Mouse (Mus musculus) left cerebral cortex, adult 18-20 months (tissue): ENCODE data around the gene Prss56. TPM values are rescaled to one million over a fixed set of nuclear protein-coding genes. Genes with fewer than 3 reads are reported as not detected.

Source experiments
- DNase-seq, 2 experiments: peaks; one replicate each; pipeline ENCODE4 v3.0.0; 2021 to 2022; ENCODE audit warnings: low spot score in 2 of 2, mixed read lengths in 1 of 2
- long read RNA-seq, 2 experiments: library from polyadenylated mRNA; stranded (forward); transcript quantifications; one replicate each; pipeline ENCODE4 v2.0.0; 2021
- total RNA-seq, 2 experiments: library from RNA; stranded (reverse); gene quantifications; 2 replicates each; pipeline ENCODE4 v1.2.3; 2021

Prss56 gene
- 1 to 10 TPM in 1 of 2 experiments, under 1 TPM in 1; 0.61 to 2.1 TPM for total RNA-seq
- long read RNA-seq, experiment 1, partial matches to known transcripts, result 0 of 5 reads
- long read RNA-seq, experiment 1, other reads (novel, unspliced or antisense), result 3 of 5 reads
- long read RNA-seq, experiment 2, partial matches to known transcripts, result 0 of 1 reads
- long read RNA-seq, experiment 2, other reads (novel, unspliced or antisense), result 0 of 1 reads

DNA sequence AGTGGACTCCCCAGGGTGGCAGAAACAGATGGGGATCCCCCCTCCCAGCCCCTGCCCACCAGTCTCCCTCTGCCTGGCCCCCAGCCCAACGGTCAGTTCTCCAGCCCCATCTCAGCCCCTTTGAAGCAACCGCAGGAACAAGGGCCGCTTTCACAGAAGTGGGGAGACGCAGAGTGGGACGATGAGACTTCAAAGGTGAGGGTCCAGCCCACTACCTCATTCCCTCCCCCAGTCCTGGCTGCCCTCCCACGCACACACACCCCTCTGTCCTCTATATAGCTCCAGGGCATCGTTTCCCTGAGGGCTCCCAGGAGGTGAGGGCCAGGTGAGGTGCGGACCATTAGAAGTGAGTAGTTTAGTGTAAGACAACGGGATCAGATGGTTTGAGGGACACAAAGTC lies at the start of gene Prss56:
Prss56 (plus strand) TSS at position 301 of the 400 bp plus-strand sequence.
- DNase-seq, result no peak

DNA sequence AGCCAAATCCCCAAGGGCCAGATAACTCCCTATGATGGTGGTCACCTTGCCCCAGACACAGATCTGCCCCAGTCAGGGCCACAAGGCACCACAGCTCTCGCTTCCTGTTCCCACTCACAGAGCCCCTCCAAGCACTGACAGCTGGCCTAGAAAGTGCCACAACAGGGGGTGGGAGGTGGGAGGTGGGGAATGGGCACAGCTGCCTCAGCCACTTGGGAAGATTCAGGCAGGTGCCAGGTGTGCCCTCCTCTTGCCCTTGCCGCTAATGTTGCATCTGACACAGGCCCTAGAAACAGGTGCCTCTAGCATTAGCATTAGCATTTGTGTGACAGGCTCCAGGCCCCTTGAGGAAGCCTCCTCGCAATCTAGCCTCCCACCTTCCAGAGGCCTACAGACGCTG lies 41.6 kb upstream of the Prss56 start:
- DNase-seq, result no peak

DNA sequence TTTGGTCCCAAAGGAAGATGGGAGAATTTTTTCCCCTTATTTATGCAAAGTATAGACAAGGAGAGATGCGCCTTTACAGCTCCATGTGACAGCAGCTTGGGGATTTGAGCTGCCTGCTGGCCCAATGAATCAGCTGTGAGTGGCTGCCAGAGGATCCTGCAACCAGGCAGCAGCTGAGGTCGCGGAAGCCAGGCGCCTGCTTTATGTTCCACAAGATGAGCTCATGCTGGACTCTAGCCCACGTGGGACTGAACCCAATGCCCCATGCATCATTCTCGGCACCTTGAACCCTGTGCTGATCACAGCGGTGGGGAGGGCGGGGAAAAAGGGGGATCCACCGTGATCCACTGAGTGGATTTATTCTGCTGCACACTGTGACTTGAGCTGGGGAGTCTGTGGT lies 40.7 kb upstream of the Prss56 start:
- DNase-seq, result no peak

DNA sequence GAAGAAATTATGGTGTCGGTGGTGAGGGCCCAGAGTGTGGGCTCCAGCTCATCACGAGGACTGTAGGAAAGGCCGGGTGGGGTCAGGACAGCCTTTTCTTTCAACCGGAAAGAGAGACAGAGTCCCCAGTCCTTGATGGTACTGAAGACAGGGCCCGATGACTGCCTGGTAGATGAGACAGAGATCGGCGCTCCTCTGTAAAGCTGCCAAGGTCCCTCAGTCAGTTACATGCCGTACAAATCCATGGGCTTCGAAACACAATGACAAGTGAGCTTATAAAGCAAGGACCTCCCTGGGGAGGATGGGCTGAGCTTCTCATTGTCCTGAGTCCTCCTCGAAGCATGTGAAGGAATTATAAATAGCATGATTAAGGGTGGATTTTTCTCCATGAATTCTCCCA lies 40.0 kb upstream of the Prss56 start:
- DNase-seq, result no peak

DNA sequence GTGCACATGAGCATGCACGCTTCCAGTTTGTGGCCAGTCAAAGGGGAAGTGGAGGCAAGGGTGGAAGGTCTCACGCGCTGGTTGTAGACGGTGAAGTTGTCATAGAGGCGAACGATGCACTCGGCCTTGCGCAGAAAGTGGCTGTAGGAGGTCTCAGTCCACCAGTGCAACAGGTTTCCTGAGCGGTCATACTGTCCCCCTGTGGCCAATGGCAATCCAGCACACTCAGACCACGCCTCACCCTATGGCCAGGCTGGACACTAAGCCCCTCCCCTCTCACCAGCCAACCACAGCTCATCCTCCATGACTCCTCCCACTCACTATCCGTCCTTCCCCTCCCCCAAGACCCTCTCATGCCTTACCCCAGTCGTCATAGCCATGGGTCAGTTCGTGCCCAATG lies 33.7 kb upstream of the Prss56 start:
- no peak for DNase-seq

DNA sequence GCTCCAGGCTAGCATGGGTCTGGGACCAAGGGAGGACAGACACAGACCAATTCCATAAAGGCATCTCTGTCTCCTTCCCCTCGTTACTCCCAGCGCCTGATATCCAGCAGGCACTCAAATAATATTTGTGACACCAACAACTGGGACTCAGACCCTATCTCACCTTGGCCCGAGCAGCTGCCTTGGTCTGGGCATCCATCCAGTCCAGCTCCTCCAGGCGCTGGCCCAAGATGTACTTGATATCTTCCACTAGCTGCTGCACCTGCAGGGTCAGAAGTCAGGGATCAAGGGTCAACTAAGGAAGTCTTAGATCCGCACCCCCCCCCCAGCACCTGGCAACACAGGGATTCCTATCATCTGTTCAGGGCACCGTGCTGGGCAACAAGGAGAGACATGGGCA lies 31.8 kb upstream of the Prss56 start:
- DNase-seq, result no peak

DNA sequence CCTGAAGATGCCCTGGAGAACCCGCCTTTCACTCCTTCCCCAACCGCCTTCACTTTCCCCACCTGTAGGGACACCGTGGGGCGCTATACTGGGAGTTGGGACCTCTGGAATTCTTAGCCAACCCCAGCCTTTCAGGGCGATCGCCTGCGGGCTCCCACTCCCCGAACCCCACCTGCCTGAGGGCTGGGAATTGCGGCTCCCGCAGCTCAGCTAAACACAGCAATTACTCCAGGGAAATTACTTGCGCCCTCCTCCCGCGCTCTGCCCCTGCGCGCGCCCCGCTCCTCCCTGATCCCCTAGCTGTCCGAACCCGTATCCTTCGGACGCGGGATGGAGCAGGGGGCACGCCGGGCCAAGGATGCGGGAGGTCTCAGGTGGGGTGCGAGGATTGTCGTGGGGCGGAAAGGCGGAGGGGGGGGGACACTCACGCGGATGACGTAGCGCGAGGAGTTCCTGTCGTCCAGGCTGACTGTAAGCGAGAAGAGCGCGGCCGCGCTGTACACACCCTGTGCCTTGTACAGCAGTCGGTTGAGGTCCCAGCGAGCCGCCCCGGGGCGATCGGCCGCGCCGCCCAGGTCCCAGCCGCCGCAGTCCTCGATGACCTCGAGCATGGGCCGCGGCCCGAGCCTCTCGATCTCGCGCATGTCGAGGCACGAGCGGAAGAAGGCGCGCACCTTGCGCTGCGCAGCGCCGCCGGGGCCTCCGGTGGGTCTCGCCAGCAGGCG lies 29.2 kb upstream of the Prss56 start:
- no peak for DNase-seq

DNA sequence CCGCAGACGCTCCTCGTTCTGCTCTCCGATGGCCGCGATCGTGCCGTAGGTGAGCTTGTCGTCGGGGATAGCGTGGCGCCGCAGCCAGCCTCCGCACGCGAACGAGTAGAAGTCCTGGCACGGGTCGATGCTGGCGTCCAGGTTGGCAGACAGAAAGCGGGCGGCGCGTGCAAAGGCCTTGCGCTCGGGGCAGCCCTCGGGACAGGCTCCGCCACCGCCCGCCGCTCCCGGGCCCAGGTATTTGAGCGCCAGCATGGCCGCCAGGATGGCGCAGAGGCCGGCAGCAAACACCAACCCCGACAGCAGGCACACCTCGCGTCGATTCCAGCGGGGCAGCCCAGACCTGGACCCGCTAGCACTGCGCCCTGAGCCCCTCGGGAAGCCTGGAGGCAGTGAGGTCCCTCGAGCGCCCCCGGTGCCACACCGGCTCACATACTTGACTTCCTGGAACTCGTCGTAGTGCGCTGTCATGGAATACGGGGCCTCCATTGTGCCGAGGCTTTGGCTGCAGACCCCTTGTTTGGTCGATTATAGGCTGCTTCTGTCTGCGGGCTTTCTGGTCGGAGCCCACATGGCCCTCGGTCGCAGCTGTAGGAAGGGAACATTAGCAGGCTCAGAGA lies 28.5 kb upstream of the Prss56 start:
- no peak for DNase-seq

DNA sequence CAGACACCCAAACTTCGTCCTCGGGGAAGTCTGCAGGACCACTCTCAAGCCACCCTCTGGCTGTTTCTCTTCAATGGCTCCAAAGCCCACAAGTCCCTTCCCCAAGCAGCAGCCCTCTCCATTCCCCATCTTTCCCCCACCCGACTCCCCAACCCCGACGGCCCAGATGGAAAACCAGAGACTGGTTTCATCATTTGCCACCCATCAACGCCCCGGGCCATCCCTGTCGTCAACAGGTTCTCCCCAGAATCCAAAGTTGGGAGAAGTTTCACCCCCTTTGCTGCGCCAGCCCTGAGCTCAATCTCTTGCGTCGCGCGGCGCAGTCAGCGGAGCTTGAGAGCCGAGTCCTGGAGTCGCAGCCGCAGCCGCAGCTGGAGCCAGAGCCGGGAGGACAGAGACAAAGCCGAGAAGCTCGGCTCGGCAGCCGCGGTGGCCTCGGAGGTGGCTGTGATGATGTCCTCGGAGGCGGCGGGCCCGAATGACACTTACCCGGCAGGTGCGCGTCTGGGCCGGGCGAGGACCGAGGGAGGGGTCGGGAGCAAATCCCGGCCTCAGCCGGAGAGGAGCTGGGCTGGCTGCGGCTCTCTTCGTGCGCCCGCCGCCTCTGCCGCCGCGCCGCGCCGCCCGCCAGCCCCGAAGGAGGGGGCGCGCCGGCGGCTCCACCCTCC lies 27.4 kb upstream of the Prss56 start:
- DNase-seq, result peak; percentile 12 to 33

DNA sequence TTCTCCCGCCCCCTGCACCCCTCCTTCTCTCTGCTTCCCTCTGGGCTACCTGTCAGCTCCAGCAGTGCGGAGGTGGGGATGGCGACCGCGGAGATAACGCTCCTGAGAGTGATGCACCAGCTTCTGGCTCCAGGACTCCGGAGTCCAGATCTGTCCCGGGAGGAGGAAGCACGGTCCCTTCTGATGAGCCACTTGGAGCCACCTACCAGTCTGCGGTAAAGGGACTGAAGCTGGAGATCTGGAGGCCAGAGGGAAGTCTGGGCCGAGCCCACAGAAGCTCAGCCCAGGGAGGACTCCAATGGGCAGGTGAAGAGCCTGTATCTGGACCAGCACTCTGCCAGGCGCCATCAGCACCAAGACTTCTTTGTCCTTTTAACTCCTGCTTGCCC lies 26.9 kb upstream of the Prss56 start, which contains the start of gene Ecel1:
Ecel1 (minus strand) TSS at position 323 of the 389 bp plus-strand sequence.
- peak in 1 of 2 experiments; percentile 9 for DNase-seq

DNA sequence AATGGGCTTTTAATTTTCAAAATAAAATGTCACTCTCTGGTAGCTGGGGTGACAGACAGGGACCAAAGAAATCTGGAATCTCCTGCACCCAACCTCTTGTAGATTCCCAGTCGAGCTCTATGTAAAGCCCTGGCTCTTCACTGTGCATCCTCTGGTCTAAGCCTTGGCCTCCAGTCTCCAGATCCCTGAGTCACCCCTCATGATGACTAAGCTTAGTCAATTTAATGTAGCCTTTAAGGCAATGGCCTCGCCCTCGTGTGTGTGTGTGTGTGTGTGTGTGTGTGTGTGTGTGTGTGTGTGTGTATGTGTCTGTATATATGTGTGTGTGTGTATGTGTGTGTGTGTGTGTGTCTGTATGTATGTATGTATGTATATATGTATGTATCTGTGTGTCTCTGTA lies 23.7 kb upstream of the Prss56 start:
- DNase-seq, result no peak

DNA sequence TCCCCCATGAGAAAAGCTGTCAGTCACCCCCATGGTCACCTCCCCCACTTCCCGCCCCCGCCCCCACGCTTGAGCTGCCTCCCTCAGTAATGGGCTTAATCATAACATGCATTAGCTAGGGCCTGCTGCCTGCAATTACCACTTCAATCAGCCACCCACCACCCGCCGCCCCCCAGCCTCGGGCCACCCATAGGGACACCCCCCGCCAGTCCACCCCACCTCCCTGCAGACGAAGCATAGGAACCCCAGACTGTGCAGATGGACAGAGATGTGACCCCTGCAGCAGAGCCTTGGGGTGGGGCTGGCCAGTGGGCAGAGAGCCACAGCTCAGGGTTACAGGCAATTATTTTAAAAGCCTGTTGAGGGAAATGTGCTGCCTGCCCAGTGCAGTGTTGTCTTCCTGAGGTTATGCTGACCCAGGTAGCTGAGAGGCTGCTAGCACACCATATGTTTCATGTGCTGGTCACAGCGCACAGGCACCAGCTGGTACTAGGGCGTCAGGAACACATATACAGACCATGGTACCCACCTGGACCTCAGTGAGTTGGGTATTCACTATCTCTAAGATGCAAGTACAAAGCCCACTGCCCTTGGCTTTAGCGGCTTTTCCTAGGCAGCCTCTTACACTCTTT lies 18.8 kb upstream of the Prss56 start:
- DNase-seq, result no peak

DNA sequence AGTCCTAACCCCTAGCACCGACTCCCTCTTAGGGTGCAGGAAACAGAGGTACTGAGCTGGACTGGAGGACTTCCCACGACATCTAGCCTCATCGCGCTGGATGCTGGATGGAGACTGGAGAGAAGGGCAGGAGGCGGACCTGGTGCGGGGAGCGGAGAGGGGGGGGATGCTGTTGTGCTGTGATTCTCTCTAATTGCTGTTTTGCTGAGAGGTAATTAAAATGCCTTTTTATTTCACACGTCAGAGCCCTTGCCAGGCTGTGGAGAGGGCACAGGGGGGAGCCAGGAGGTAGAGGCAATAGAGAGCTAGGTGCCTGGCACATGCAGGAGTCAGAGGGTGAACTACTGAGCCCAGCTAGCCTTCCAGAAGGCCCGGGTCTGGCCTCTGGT lies 18.3 kb upstream of the Prss56 start:
- DNase-seq, result no peak

DNA sequence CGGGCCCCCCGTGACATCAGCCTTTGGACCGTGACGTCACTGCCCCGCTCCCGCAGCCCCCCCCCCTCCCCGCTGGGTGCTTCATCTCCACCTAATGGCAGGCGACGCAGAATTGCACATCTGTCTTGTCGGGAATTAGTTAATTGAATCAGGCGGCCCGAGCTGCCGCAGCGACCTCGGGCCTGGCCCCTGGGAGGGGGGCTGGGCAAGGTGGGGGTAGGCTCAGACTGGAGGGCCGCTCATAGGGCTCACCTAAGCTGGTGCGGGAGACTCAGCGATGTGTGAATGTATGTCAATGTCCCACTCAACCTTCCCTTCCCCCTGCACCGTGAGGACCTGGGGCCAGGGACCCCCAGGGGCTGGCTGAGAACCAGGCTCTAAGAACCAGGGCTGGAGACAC lies 12.7 kb upstream of the Prss56 start:
- DNase-seq, result no peak

DNA sequence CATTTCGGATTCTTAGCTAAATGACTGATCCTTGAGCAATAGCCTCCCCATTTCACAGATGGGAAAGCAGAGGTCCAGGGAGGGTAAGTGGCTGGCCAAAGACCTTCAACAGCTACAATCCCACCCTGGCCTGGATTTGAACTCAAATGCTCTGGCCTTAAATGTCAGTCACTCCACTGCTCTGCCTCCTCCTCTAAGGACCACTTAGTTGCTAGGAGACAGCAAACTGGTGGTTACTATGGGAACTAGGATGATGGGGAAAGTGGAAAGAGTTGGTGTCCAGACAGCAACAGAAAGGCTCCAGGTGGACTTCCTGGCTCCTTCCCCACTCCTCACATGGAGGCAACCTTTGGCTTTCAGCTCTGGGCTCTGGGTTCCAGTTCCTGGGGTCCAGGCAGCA lies 11.8 kb upstream of the Prss56 start:
- DNase-seq, result no peak

DNA sequence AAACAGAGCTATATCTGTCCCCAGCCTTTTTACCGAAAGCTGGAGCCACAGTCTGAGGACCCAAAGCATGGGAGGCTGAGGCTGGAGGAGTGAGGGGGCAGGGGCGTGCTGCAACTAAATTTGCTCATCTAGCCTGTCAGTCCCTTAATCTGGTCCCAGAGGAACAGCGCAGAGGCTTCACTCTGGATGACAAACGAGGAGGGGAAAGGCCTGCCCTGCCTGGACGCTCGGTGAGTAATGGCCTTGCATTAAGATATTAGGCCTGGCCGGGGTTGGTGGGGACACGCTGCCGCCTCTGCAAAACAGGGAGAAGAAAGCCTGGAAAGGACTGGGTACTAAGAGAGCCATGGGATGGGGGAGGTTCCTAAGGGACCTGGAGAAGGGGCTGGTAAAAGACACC lies 10.8 kb upstream of the Prss56 start:
- no peak for DNase-seq

DNA sequence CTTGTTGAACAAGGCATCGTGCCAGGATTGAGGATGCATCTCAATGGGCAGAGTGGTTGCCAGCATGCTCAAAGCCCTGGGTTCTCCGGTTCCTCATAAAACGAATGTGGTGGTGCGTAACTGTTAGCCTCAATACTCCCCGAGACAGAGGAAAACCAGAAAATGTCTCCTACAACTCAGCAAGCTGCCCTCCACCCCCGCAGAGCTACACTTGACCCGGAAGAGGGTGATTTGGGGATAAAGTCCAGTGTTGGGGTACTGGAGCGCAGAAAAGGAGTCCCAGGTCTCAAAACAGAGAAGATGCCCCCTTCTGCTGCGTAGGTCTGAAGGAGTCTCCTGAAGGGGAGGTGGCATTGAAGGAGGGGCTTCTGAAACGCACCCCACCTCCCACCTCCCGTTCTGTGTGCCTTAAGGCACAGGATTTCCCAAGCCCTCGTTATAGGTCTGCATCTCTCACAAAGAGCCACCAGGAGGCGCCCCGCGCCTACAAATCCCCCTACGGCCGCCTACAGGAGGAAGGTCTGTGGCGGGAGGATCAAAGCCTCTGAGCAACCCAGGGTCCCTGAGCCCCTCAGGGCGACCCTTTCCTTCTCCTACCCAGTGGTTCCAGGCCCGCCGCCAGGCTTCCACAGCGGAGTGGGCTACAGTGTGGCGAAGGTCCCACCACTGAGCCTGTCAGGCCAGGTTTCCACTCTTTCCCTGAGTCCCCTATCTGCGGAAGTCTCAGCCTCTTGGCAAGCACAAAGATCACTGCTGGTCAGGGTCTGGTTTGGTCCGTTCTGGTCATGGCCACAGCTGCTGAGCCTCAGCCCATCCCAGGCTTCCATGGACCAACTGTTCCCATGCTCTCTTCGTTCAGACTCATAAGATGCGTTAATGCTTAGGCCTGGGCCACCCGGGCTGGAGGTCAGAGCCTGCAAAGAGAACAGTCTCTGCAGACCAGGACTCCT lies 8.8 kb upstream of the Prss56 start:
- DNase-seq, result peak; percentile 49 to 53

DNA sequence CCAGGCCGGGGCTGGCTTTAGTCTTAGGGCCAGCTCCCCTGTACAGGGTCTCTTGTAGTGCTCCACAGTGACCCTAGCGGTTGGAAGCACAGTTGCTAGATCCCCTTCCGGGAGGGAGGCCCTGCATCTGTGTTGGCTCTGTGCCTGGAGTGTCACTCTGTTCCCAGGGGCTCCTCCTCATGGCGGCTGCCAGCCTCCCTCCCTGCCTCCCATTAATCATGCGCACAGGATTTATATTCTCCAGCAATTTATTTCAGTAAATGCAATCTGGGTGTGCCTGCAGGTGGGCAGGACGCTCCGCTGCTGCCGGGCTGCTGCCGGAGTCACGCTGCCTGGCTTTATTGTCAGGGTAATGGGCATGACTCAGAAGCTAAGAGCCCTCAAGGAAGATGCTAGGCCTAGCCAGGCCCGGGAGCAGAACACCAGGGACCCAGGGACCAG lies 7.2 kb upstream of the Prss56 start:
- peak; percentile 27 to 39 for DNase-seq

DNA sequence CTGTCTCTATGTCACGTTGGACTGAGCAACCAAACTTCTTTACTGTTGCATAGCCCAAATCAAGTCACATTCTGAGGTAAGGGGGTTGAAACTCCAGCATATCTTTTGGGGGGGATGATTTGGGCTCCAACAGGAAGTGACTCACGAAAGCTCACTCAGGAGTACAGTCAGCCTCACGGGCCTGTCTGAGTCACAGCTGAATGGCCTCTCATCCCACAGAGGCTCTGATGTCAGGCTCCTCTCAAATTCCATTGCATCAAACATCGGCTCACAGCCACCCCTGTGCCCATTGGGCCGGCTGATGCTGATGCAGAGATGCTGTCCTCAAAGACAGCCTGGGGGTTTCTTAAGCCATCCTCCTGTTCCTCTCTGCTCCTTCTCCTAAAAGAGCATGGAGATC lies 2.2 kb upstream of the Prss56 start:
- peak in 1 of 2 experiments; percentile 30 for DNase-seq

DNA sequence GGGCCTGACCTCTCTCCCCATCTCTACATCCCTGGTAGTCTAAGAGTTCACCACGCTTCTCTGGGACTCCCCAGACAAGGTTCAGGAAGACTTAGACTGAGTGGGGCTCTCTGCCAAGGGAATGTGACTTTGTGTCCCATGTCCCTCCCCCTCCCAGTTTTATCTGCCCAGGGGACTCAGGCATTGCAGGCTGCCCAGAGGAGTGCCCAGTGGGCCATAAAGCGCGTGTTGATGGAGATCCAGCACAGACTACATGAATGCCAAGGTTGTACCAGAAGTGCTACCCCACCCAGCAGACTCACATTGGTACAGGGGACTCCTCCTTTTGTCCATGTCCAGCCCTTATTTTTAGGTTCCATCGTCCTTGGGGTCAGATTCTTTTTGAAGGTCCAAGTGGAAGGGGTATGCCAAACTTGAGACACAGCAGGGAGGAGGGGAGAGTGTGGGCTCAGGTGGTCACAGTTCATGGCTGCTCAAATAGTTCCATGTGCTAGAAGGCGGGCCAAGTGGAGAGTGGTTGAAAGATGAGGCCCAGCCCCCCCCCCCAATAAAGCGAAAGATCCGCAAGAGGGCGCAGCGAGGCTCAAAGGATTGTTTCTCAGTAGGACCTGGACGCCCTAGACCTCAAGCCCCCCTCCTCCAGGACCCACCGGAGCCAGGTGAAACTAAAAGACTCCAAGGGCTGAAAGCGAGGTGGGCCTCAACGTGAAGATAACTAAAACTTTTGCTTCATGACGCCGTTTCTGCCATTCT lies 1.1 kb downstream of the Prss56 start:
- no peak for DNase-seq
